Mouse (Mus musculus) cerebellum, postnatal 36 days (tissue): Measurements from ENCODE around the gene Cox7b.
A peak's percentile ranks its signal among the peaks of the same experiment; 100 is the strongest.
"Not testable (repeated sequence)": the region's sequence is repeated elsewhere in the genome, so short reads cannot be mapped to it uniquely, and the experiment has no call there.

Experiments used
- DNase-seq, 2 experiments: peaks; one replicate each; pipeline ENCODE4 v3.0.0; 2021 to 2022; ENCODE audit warnings: mixed read lengths in 2 of 2

Cox7b gene

DNA sequence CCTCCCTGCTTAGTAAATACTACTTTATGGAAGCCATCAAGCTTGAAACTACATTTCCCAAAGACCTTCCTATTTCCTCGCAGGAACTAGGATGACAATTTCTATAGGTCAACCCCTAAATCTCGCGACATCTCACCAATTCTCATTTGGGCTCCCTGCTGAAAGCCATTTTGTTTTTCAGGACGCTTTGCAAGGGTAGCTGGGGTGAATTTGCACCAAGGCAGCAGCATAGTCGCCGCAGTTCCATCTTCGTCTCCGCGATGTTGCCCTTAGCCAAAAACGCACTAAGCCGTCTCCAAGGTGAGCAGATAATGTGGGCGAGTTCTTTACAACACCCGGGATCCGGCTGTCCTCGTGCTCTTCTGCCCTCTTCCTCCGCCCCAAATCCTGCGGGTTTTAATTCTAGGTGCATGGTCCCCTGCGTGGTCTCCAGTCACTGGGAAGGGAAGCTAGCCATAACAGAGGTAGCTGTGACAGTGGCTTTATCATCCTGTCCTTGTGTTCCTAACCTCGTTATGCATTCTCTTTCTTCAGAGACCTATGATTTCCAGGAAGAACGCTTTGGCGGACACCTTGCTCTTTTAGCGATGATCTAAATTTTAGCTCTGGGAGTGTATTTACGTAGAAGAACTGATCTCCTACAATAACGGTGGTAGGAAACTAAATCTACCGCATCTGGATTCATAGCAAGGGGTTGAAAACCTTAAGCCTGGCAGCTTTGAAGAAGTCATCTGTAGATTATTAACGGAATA is at the start of gene Cox7b:
Gene Cox7b (plus strand): TSS at position 130 of the 752 bp plus-strand sequence.
- peak; percentile 65 to 78 for DNase-seq

DNA sequence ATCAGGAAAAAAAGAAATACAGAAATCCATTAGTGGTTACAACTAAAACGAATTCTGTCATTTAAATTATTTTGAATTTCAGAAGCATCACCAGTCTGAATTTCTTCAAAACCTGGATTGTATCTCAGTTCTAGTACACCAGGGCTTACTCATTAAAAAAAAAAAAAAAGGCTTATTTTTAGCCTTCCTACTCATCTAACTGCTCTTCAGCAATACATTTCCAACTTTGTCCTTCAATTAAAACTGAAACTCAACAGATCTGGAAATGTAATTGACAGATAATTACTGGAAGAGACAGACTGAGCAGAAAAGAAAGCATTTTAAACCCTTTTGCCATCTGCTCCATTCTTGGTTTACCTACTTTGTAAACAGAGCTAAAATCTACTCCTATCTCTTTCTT is 13.9 kb upstream of the Cox7b start:
- no peak for DNase-seq

DNA sequence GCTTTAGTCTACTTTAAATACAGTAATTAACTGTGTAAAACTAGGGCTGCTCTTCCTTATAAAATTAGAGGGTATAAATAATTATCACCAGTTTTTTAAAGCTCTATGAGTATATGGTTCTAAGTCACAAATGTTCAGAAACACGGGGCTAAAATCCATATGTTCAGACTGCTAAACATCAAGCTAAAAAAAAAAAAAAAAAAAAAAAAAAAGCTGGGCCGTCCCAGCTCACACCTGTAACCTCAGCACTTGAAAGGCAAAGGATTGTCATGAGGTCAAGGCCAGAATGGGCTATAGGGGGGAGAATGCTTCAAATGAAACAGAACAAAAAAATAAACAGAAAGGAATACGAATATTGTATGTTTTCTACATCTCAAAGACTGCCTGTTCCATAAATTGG is 4.7 kb upstream of the Cox7b start:
- DNase-seq: no peak

DNA sequence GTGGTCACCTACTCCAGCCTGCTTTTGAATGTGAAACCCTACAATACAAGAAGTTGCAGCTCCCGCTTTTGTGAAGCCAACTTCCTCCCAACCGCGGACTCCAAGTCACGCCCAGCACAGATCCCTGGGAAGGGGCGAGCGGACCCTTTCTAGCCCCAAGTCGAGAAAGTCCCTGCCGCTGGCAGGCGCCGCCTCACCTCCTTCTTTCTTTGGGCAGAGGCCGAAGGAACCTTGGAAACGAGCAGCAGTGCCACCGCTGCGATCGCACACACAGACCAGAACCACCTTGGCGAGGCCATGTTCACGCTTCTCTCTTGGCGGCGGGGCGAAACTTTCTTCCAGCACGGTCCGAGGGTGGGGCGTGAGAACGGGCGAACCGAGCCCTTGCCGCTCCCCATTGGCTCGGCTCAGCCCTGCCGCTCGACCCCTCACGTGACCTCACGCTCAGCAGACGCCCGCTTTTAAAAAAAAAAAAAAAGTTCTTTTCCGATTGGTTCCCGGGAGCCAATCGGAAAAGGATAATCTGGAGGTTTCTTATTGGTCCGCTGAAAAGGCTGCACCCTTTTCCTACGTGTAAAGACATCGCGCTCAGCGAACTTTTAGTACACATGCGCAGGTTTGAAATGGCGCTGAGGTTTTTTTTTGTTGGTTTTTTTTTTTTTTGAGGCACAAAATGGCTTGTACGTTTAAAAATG is 3.9 kb upstream of the Cox7b start, which contains the start of gene Magt1:
Gene Magt1 (minus strand): TSS at position 442 of the 695 bp plus-strand sequence.
- DNase-seq: peak; percentile 71 to 80

DNA sequence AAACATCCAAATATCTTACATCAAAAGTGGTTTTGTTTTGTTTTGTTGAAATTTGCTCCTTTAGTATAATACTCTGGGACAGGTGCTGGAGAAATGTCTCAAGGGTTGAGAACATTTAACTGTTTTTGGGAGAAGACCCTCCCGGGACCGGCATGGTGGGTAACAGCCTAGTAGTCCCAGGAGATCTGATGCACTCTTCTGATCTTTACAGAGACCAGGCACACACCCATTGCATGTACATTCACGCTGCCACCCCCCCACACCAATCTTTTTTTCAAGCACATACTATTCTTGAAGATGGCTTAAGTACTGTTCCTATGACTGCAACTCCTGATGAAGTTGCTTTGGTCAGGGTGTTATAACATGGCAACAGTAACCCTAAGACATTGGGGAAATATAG is 2.9 kb upstream of the Cox7b start:
- DNase-seq: no peak

DNA sequence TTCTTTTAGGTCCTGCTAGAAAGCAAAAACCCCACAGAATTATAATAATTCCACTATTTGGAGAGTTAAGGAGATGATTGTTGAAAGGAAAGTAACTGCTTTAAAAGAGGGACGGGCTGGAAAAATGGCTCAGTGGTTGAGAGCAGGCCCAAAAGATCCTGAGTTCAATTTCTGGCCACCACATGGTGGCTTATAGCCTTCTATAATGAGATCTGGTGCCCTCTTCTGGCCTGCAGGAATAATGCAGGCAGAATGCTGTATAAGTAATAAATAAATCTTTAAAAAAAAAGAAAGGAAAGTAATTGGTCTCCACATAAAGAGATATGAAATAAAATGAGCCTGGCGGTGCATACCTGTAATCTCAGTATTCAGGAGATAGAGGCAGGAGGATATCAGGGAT is 2.3 kb upstream of the Cox7b start:
- DNase-seq: peak; percentile 41 to 48

DNA sequence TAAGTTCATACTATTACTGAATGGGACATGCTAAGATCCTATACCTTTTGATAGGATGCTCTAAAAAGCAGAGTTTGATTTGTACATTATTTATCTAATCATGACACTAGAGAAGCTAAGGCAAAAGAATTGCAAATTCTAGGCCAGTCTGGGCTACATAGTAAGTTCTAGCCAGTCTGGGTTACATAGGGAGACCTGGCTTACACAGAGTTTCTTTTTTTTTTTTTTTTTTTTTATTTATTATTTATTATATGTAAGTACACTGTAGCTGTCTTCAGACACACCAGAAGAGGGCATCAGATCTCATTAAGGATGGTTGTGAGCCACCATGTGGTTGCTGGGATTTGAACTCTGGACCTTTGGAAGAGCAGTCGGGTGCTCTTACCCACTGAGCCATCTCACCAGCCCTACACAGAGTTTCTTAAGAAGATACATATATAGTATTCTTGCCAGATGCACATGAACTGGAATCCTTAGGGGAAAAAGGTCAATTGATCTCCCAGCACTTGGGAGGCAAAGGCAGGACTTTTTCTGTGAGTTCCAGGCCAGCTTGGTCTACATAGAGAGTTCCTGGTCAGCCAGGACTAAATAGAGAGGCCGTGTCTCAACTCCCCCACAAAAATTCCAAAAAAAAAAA is 641 bp upstream of the Cox7b start:
- not testable (repeated sequence) for DNase-seq

DNA sequence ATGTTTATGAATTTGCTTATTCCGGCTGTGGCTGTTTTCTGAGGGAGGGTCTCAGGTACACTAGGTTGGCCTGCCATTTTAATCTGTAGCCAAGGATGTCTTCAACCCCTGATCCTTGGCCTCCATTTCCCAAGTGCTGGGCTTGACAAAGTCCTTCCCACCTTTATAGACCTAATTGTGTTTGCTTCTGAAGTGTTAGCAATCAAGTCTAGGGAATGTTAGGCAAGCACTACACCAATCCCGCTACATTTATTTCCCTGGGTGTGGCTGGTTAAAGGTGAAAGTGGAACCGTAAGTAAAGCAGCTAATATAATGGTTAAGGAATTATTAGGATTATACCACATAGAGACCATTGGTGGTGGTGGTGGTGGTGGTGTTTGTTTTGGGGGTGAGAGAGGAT is 1.6 kb downstream of the Cox7b start:
- DNase-seq: no peak

DNA sequence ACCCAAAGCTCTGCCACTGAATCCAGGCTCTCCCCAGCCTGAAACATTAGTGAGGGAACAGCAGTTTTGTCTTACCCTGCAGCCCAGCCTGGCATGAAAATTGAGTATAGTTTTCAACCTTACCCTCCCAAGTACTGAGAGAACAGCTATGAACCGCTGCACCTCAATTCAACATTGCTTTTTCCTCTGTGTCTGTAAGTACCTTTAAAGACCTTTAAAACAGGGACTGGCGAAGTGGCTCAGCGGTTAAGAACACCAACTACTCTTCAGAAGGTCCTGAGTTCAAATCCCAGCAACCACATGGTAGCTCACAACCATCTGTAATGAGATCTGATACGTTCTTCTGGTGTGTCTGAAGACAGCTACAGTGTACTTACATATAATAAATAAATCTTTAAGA is 2.0 kb downstream of the Cox7b start:
- DNase-seq: no peak

DNA sequence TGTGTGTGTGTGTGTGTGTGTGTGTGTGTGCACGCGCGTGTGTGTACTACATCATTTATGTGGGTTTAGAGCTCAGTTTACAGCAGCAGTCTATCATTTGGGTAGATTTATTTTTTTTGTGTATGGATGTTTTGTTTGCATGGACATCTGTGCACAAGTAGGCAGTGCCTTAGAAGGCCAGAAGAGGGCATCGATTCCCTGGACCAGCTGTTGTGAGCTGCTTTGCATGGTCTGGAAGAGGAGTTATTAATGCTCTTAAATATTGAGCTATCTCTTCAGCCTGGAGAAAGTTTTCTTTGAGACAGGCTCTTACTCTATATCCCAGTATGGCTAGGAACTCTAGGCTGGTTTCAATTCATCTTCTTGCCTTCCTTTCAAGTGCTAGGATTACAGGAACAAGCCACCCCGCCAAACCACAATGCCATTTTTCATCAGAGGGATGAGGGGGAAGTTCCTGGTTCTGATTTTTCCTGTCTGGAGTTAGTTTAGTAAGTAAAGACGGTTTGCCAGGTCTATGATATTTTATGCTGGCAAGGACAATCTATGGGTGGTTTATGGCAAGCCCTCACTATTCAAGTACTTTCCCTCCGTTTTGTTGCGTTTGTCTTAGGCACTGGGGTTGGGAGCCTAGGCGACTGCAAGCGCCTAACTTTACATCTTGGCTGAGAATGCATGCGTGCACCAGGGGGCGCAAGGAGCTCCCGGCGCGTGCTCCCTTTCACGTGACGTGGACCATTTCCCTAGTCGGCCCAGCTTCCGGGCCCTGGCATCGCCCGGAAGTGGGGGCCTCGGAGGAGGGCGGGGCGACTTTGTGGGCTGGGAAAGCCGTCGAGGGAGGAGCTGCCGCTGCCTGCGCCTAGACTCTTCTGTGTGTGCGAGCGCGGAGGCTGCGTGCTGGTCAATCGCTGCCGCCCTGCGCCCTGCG is 11.2 kb downstream of the Cox7b start, which contains the start of gene Atp7a:
Gene Atp7a (plus strand): TSS at position 859 of the 925 bp plus-strand sequence.
- DNase-seq: peak; percentile 77 to 85

DNA sequence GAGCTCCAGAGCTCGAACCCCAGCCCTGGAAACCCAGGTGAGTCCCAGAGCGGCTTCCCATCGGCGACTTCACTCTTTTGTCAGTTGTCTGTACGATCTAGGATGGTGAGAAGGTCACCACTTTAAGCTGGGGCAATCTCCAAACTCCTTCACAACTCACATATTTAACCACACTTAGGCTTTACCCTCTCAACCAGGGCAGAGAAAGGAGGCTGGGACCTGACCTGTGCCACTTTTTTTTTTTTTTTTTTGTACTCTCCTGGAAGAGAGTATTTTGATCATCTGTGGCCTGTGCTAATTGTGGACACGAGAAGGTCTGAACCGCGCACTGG is 11.8 kb downstream of the Cox7b start:
- no peak for DNase-seq

DNA sequence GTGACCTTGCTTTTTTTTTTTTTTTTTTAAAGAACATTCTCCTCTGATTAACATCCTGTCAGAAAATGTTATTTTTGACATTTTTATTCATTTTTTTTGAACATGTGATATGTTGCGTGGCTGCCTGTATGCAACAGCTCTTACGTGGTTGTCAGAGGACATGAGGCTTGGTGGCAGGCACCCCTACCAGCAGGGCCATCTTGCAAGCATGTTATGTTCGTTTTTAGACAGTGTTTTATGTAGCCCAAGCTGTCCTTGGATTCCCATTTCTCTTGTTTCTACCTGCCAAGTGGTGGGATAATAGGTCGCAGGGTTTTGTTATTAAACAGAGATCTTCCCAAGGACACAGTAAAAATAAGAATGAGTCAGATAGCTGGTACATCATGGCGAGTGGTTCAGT is 14.7 kb downstream of the Cox7b start:
- DNase-seq: no peak

DNA sequence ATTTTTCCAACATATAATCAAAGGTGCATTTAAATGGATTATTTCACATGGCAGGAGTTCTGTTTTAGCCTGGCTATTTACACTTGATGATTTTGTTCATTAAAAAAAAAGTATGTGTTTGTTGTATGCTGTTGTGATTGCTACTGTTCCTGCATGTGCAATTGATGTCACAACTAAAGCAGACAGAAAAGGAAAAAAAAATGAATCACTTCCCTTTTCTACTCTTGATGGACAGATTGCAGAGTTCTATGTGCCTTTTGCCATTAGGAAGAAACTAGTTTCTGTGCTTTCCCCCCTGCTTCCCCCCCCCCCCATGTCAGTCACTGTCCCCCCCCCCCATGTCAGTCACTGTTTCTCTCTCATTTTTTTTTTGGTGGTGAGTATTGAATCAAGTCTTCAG is 15.6 kb downstream of the Cox7b start:
- no peak for DNase-seq

DNA sequence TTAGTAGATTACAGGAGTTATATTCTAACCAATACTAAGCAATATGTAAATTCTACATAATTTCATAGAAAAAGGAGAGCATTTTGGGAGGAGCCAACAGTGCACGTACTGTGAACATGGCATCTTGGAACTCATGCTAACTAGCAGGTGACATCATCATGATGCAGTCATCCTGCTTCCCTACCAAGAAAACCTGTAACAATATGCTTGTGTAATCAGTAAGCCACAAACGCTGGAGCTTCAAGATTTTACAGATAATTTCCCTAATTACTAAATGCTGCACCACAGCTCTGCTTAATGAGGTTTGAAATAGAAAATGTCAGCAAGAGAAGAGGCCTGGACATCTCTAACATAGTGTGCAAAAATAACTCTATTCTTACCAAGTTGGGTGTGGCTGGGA is 20.2 kb downstream of the Cox7b start:
- DNase-seq: no peak

DNA sequence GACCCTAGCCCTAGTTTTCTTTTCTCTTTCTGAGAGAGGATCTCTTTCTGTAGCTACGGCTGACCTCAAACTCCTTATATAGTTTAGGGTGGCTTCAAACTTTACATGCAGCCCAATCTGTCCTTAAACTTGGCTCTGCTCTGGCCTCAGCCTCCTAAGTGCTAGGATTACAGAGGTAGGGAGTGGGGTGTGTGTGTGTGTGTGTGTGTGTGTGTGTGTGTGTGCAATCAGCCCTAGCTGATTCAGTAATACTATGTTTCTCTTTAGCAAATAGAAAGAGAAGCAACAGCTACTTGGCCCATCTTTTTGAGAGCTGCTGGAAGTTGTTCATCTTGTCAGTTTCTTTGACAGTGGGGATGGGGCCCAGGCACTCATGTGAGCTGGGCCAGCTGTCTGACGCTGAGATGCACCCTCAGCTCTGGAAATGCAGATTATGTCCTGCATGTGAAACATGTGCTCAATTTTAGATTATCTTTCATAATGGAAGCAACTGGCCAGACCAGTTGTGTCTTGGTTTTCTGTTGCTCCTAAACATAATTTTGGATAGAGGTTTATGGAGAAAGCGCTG is 21.8 kb downstream of the Cox7b start:
- DNase-seq: no peak

DNA sequence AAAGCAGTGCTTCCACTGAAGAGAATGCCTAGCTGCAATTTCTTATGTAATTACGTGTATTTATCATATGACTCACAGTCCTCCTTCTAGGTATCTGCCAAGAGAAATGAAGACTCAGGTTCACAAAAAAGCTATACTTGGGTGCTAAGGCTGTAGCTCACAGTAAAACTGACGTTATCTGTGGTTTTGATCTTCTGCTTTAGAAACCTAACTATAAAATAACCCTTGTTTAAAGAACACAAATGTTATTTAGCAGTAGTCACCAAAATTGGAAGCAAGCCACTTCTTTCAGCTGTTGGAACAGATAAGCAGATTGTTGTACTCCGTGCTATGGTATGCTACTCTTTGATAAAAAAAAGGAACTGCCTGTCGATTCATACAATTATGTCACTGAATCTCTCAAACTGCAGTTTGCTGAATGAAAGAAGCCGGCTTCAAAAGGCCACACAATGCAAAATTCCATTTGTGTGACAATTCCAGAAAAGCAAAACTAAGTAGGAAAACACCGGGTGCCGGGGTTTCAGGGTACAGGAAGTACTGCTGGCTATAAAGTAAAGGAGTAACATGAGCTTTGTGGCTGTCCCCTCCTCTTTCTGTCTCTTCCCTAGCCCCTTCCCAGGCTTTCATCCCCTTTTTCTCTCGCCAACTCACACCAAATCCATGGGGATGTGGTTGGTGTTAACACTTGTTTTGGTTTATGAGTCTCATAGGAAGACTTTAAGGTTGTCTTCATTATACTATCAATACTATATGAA is 28.5 kb downstream of the Cox7b start:
- DNase-seq: no peak

DNA sequence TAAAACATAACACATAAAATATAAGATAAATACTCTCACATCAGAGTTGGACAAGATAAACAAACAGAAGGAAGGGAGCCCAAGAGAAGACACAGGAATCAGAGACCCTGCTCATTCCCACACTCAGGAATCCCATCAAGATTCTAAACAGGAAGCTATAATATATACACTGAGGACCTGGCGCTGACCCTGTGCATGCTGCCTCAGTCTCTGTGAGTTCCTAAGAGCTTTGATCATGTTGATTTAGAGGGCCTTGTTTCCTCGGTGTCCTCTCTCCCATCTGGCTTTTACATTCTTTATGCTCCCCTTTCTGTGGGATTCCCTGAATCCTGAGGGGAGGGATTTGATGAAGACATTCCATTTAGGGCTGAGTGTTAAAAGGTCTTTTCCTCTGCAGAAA is 30.0 kb downstream of the Cox7b start:
- DNase-seq: no peak

DNA sequence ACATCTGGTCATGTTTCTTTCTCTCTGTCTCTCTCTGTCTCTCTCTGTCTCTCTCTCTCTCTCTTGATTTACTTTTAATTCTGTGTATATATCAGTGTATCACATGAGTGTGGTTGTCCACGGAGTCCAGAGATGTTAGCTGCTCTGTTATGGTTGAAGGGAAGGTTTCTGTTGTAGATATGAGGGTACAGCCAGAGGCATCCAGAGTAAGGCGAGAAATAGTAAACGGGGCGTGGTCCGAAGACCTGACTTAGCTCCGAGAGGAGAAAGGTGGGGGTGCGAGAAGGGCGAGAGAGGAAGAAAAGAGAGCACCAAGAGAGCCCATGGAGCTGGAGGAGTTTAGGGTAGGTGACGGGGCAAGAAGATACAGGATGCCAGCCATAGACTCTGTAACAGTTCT is 30.4 kb downstream of the Cox7b start:
- DNase-seq: no peak

DNA sequence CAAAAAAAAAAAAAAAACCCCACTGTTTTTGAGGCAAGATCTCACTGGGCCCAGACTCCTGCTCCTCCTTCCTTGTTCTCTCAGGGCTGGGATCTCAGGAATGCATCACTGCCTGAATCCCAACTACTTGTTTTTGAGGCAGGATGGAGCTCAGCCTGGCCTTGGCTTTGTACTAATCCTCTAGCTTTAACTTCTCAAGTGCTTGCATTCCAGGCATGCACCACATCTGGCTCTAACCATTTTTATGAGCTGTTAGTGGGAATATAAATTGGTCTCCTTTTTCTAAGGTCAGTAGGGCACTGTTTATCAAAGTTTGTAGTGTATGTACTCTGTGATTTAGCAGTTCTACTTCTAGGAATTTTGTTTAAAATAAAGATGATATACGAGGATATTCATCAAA is 32.7 kb downstream of the Cox7b start:
- DNase-seq: no peak
